Mouse (Mus musculus) liver, adult 2 months (tissue): ENCODE measurements at regions not wholly inside any gene's neighbourhood (a gene's known extent, or its start where the extent isn't known, plus 50 kb on each side); places are given as distances from the start of the nearest gene placed in this dataset.

Experiments
- DNase-seq: peaks from one replicate; pipeline ENCODE4 v3.0.0-alpha.2; 2011; ENCODE audit warnings: low read depth, low spot score; ENCODE audit errors: extremely low read depth
- H3K27ac ChIP-seq: fragments of 200-500 bp; replicated peaks from 2 replicates; pipeline ENCODE4 v1.5.1; 2012; ENCODE audit warnings: low read depth, mild to moderate bottlenecking, control low read depth, inconsistent platforms, low read length; ENCODE audit not compliant: insufficient read depth
- H3K27me3 ChIP-seq: fragments of 200-500 bp; 2 replicates; pipeline ENCODE4 v1.6.1; 2012; ENCODE audit warnings: mild to moderate bottlenecking, moderate library complexity, low read length, inconsistent platforms; ENCODE audit not compliant: control insufficient read depth, insufficient read depth
- H3K36me3 ChIP-seq: fragments of 200-500 bp; 2 replicates; pipeline ENCODE4 v1.6.1; 2012; ENCODE audit warnings: low read length, inconsistent platforms; ENCODE audit not compliant: control insufficient read depth, insufficient read depth
- H3K4me1 ChIP-seq: fragments of 200-500 bp; 2 replicates; pipeline ENCODE4 v1.6.1; 2011; ENCODE audit warnings: low read length; ENCODE audit not compliant: control insufficient read depth, insufficient read depth
- H3K4me3 ChIP-seq: fragments of 200-500 bp; 2 replicates; pipeline ENCODE4 v1.5.1; 2011; ENCODE audit warnings: low read depth, mild to moderate bottlenecking, control low read depth, low read length, moderate library complexity; ENCODE audit not compliant: insufficient read depth
- H3K79me2 ChIP-seq: fragments of 200-500 bp; 2 replicates; pipeline ENCODE4 v1.6.1; 2012; ENCODE audit warnings: inconsistent platforms, mild to moderate bottlenecking, low read length, moderate library complexity; ENCODE audit not compliant: control insufficient read depth, insufficient read depth
- H3K9ac ChIP-seq: fragments of 200-500 bp; 2 replicates; pipeline ENCODE4 v1.6.1; 2012; ENCODE audit warnings: low read depth, mild to moderate bottlenecking, control low read depth, inconsistent platforms, low read length
- CTCF ChIP-seq: fragments of 200-500 bp; IDR thresholded peaks from 2 replicates; pipeline ENCODE4 v1.5.1; 2011; ENCODE audit warnings: low read depth, low read length, control low read depth
- POLR2A ChIP-seq: fragments of 200-500 bp; IDR thresholded peaks from 2 replicates; pipeline ENCODE4 v1.6.1; 2011; ENCODE audit warnings: low read length, control low read depth; ENCODE audit not compliant: insufficient read depth; ENCODE audit errors: extremely low read depth
- WGBS: fragments of 180-500 bp; shearing (Covaris S2); methylation state at CpG from one replicate; pipeline ENCODE4 v1.1.7; 2018; 5-methylcytosine and 5-hydroxymethylcytosine counted together

- 76% methylated on average over 1 of the region's 1 CpGs for WGBS
- no peaks in the 10 kb centered on the region for H3K36me3 ChIP-seq
Observed at GRCm38 (mm10) chr3:9373896-9374295, 236.0 kb downstream of the Zfp704 start.

GRCm38 (mm10) chr3:9370096-9370495 lies 239.8 kb downstream of the Zfp704 start:
- no peak overlapping the region for H3K27ac ChIP-seq
- no peaks in the 10 kb centered on the region for H3K27me3 ChIP-seq
- H3K4me1 ChIP-seq: no peaks in the 10 kb centered on the region
- H3K79me2 ChIP-seq: no peaks in the 10 kb centered on the region
- no peak overlapping the region for H3K9ac ChIP-seq
- H3K36me3 ChIP-seq: no peaks in the 10 kb centered on the region
- 89% methylated on average over 2 of the region's 2 CpGs for WGBS
- H3K4me3 ChIP-seq: no peak overlapping the region
- DNase-seq: no peak
- no peak for TF ChIP-seq CTCF
- TF ChIP-seq POLR2A: no peak

More at GRCm38 (mm10) chr3:9373896-9374295, 236.0 kb downstream of the Zfp704 start:
- Histone ChIP-seq H3K27me3 (no peaks in the 10 kb centered on the region), H3K9ac (no peak overlapping the region), H3K4me3 (no peak overlapping the region), H3K4me1 (no peaks in the 10 kb centered on the region), H3K27ac (no peak overlapping the region), H3K79me2 (no peaks in the 10 kb centered on the region)
- TF ChIP-seq CTCF (no peak), POLR2A (no peak)
- no peak for DNase-seq

DNA sequence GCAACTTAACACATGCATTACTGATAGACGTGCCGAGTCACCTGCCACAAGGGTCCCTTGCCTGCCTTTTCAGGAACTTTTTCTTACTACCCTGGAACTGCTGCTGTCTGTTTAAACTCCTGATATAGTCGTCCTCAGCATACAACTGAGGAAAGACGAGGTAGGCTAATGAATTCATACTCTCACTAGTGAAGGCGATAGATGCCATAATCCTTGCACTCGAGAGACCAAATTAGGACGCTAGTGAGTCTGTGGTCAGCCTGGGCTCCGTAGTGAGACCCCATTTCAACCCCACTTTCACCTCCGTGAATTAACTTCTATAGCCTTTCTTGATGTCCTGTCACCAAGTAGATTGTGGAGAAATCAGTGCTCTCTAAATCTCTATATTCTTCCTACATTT lies 244.1 kb downstream of the Zfp704 start:
- Histone ChIP-seq H3K4me1 (no peaks in the 10 kb centered on the region), H3K9ac (no peak overlapping the region), H3K27me3 (no peaks in the 10 kb centered on the region), H3K79me2 (no peaks in the 10 kb centered on the region), H3K27ac (no peak overlapping the region), H3K4me3 (no peak overlapping the region), H3K36me3 (no peaks in the 10 kb centered on the region)
- WGBS: 87% methylated on average over 9 of the region's 9 CpGs
- DNase-seq: no peak
- TF ChIP-seq CTCF: no peak

DNA sequence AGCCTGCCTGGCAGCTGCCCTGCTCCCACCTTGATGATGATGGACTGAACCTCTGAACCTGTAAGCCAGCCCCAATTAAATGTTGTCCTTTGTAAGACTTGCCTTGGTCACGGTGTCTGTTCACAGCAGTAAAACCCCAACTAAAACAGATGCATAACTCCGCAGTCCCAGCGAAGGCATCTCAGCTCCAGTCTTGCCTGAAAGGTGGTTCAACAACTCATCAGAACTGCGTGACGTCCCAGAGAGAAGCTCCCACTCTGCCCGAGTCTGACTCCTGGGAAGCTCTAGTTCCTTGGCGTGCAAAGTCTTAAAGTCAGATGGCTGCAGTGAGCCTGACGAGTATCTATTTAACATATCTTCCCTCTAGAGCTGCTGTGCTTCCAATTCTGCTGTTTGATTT lies 250.7 kb downstream of the Zfp704 start:
- H3K79me2 ChIP-seq: no peaks in the 10 kb centered on the region
- no peaks in the 10 kb centered on the region for H3K4me1 ChIP-seq
- H3K9ac ChIP-seq: no peak overlapping the region
- no peak overlapping the region for H3K4me3 ChIP-seq
- H3K27me3 ChIP-seq: no peaks in the 10 kb centered on the region
- DNase-seq: no peak
- TF ChIP-seq CTCF (no peak), POLR2A (no peak)
- no peak overlapping the region for H3K27ac ChIP-seq
- 94% methylated on average over 8 of the region's 8 CpGs for WGBS
- no peaks in the 10 kb centered on the region for H3K36me3 ChIP-seq

GRCm38 (mm10) chr3:9358111-9358510 lies 251.8 kb downstream of the Zfp704 start:
- Histone ChIP-seq H3K27ac (no peak overlapping the region), H3K79me2 (no peaks in the 10 kb centered on the region), H3K36me3 (no peaks in the 10 kb centered on the region), H3K4me3 (no peak overlapping the region), H3K4me1 (no peaks in the 10 kb centered on the region), H3K27me3 (no peaks in the 10 kb centered on the region), H3K9ac (no peak overlapping the region)
- WGBS: 76% methylated on average over 12 of the region's 12 CpGs
- no peak for TF ChIP-seq CTCF
- TF ChIP-seq POLR2A: no peak
- no peak for DNase-seq

DNA sequence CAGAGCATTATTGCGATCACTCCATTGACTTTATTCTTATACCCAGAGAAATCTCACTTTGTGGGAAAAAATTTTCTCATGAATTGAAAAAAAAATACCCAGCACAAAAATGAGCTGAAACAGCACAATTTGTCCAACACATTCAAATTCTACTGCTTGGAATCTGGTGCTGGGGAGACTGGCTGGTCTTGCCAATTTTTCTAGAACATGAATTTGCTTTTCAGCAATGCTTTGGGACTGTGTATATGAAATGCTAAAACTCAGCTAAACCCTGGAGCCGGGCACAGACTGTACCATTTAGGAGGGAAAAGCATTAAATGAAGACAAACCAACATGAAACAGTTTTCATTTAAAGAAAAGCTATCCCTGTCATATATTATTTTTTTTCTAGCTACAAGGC lies 252.2 kb downstream of the Zfp704 start:
- Histone ChIP-seq H3K79me2 (no peaks in the 10 kb centered on the region), H3K27me3 (no peaks in the 10 kb centered on the region), H3K36me3 (no peaks in the 10 kb centered on the region), H3K9ac (no peak overlapping the region), H3K27ac (no peak overlapping the region), H3K4me3 (no peak overlapping the region), H3K4me1 (no peaks in the 10 kb centered on the region)
- DNase-seq: no peak
- TF ChIP-seq POLR2A (no peak), CTCF (no peak)
- WGBS: 95% methylated on average over 2 of the region's 2 CpGs
